Mouse (Mus musculus) heart, postnatal 0 days (tissue): ENCODE measurements around the gene Nr6a1. TPM values are rescaled to one million over a fixed set of nuclear protein-coding genes. Genes with fewer than 3 reads are reported as not detected.

Source experiments
- ATAC-seq: fragments of 200-750 bp; cut with Nextera tagmentation; 2 replicates; pipeline ENCODE4 v1.8.0; 2017; ENCODE audit warnings: low read depth, moderate number of reproducible peaks, moderate library complexity; ENCODE audit not compliant: insufficient read depth
- DNase-seq: peaks from one replicate; pipeline ENCODE4 v3.0.0-alpha.2; 2016; ENCODE audit warnings: low spot score
- H3K27ac ChIP-seq: fragments of 300-500 bp; sonication (generic); 2 replicates; pipeline ENCODE4 v1.5.1; 2014; ENCODE audit warnings: low read depth, mild to moderate bottlenecking
- H3K27me3 ChIP-seq: fragments of 300-500 bp; sonication (generic); 2 replicates; pipeline ENCODE4 v1.6.1; 2014; ENCODE audit warnings: low read length, mixed read lengths; ENCODE audit not compliant: control insufficient read depth, insufficient read depth
- H3K36me3 ChIP-seq: fragments of 300-500 bp; sonication (generic); replicated peaks from 2 replicates; pipeline ENCODE4 v1.6.1; 2014; ENCODE audit warnings: low read length, mixed read lengths; ENCODE audit not compliant: control insufficient read depth, insufficient read depth
- H3K4me1 ChIP-seq: fragments of 300-500 bp; sonication (generic); 2 replicates; pipeline ENCODE4 v1.6.1; 2014; ENCODE audit warnings: antibody characterized with exemption; ENCODE audit not compliant: control insufficient read depth, insufficient read depth
- H3K4me2 ChIP-seq: fragments of 300-500 bp; sonication (generic); 2 replicates; pipeline ENCODE4 v1.6.1; 2014; ENCODE audit warnings: low read depth, mild to moderate bottlenecking, low read length, moderate library complexity
- H3K4me3 ChIP-seq: fragments of 300-500 bp; sonication (generic); 2 replicates; pipeline ENCODE4 v1.5.1; 2014; ENCODE audit warnings: low read depth, low read length
- H3K9ac ChIP-seq: fragments of 300-500 bp; sonication (generic); replicated peaks from 2 replicates; pipeline ENCODE4 v1.6.1; 2014; ENCODE audit warnings: low read depth, low read length, mixed read lengths
- H3K9me3 ChIP-seq: fragments of 300-500 bp; sonication (generic); replicated peaks from 2 replicates; pipeline ENCODE4 v1.6.1; 2016; ENCODE audit warnings: low read length; ENCODE audit not compliant: control insufficient read depth
- CTCF ChIP-seq: IDR thresholded peaks from 2 replicates; pipeline ENCODE4 v1.5.1; 2016; ENCODE audit warnings: antibody characterized with exemption, control low read depth, low read depth
- EP300 ChIP-seq: IDR thresholded peaks from 2 replicates; pipeline ENCODE4 v1.6.1; 2016; ENCODE audit warnings: antibody characterized with exemption, low read depth
- WGBS: fragments of 180-500 bp; shearing (Covaris S2); extraction: QIAGEN DNeasy Blood & Tissue Kit; methylation state at CpG from one replicate; pipeline ENCODE4 v1.1.7; 2014; 5-methylcytosine and 5-hydroxymethylcytosine counted together
- polyA plus RNA-seq: library from polyadenylated mRNA; unstranded; fragments of >200 nt; fragmentation: Nextera tagmentation; extraction: Ambion mirVana; gene quantifications from 2 replicates; pipeline ENCODE4 v1.2.1, GENCODE M21; 2015
- total RNA-seq: library from RNA; depleted of rRNA; stranded (reverse); fragments of >200 nt; gene quantifications from 2 replicates; pipeline ENCODE4 v1.2.3, GENCODE M21; 2014; ENCODE audit warnings: low replicate concordance

Gene Nr6a1
- total and polyA plus RNA-seq, 2 experiments from 2014 or later: 0.31 to 0.99 TPM

DNA sequence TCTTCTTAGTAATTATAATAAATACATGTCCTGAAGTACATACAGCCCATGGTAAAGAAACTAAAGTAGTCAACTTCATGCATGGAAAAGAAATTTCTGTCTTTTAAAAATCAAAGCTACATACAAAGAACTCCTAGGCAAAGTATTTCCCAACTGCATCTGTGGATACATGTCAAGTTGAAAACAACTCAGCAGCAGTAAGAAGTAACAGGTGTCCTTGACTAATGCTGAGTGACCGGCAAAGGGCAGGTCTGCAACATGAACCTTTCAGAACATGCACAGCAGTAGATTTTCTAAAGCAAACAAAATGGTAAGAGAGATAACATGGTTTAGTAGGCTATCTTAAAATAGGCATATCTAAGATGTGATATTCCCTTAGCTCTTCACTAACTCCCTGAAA, 98.0 kb downstream of the Nr6a1 start:
- Histone ChIP-seq H3K9ac (no peak overlapping the region), H3K4me2 (no peak overlapping the region), H3K4me1 (peaks cover 5% of the 10 kb centered on the region; the same call in 1 of the 2 replicates), H3K27ac (no peak overlapping the region), H3K36me3 (no peaks in the 10 kb centered on the region), H3K27me3 (no peaks in the 10 kb centered on the region), H3K9me3 (no peaks in the 10 kb centered on the region), H3K4me3 (no peak overlapping the region)
- ATAC-seq: no peak
- WGBS: 18% methylated on average over 1 of the region's 1 CpGs
- no peak for TF ChIP-seq CTCF
- DNase-seq: no peak

DNA sequence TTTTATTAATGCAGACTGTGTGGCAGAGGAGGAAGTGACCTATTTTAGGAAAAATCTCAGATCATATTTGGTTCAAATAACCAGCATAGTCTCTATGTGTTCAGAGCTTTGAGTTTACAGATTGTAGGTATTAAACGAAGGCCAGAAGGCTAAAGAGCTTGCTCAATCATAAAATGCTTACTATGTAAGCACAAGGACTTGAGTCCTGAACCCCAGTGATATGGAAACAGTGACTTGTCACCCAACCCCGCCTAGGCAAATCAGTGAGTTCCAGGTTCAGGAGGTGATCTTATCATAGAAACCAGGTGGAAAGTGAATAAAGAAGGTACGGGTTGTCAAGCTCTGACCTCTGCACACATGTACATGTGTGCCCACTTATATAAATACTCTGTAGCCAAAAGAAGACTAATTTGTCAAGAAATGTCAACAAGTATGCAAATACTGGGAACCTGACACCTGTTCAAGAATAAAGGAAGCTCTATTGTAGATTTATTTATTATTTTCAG, 99.6 kb downstream of the Nr6a1 start:
- H3K36me3 ChIP-seq: no peaks in the 10 kb centered on the region
- no peak overlapping the region for H3K9ac ChIP-seq
- no peak overlapping the region for H3K4me3 ChIP-seq
- H3K27me3 ChIP-seq: no peaks in the 10 kb centered on the region
- TF ChIP-seq EP300 (no peak), CTCF (no peak)
- 64% methylated on average over 3 of the region's 3 CpGs for WGBS
- ATAC-seq (no peak), DNase-seq (no peak)
- no peaks in the 10 kb centered on the region for H3K9me3 ChIP-seq
- no peak overlapping the region for H3K4me2 ChIP-seq
- no peak overlapping the region for H3K27ac ChIP-seq
- H3K4me1 ChIP-seq: peaks cover 5% of the 10 kb centered on the region; the same call in 1 of the 2 replicates

DNA sequence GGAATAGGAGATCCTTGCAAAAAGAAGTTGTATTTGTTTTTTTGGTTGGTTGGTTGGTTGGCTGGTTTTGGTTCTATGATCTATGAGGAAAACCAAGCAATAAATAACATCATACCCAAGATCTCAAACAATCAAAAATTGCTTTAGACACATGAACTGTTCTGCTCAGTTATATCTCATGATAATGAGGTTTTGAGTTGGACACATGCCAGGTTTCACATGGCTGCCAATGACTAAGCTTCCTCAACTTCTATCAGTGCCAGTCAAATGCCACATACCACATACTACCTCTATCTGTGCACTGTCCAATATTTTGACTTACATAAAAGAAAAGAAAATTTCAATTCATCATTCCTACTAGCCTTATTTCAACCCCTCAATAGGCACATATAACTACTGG, 101.3 kb downstream of the Nr6a1 start:
- ATAC-seq: no peak
- peaks cover 5% of the 10 kb centered on the region; the same call in 1 of the 2 replicates for H3K4me1 ChIP-seq
- no peaks in the 10 kb centered on the region for H3K36me3 ChIP-seq
- no peak overlapping the region for H3K4me3 ChIP-seq
- no peaks in the 10 kb centered on the region for H3K9me3 ChIP-seq
- H3K27ac ChIP-seq: no peak overlapping the region
- H3K27me3 ChIP-seq: no peaks in the 10 kb centered on the region
- no peak overlapping the region for H3K9ac ChIP-seq
- TF ChIP-seq EP300 (no peak), CTCF (no peak)
- DNase-seq: peak; percentile 32
- no peak overlapping the region for H3K4me2 ChIP-seq

DNA sequence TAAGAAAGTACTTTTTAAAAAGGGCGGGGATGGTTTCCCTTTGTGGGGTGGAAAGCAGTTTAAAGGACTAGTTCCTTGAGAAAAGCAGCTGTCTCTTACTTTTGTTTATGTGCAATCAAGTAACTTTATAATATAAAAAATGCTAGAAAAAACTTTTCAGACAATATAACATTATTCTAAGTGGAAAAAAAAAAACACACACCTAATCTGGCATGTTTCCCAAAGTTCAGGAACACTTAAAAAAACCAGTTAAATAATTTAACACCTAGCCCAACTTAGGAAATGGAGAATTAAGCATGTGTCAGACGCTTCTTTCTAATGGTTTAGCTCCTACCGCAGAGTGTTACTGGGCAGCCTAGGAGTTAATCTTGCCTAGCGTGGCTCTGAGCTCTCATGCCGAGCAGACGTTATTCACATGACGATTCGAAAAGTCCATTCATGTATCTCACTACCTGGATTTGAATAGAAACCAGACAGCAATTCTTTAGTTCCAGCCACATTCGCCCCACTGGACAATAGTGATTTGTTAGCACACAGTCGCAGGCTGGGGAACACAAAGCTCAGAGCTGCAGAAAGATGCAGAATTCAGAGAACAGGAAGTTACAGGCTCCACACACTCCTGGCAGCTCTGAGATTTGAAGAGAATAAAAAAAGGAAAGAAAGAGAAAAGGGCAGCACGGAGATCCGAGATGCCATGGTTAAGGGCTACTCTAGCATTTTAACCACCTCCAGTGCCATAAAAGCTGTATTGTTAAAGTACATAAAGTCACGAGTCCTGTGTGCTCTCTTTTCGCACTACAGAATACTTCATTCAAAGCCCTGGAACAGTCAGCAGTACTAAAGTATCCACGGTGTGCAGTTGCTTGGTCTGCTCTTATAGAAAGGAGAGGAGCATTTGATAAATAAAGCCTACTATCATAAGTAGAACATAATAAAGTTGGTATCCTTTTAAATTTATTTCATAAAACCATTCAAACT, 102.4 kb downstream of the Nr6a1 start:
- H3K9ac ChIP-seq: peak overlapping the region; percentile 80
- H3K27ac ChIP-seq: peak overlapping the region; percentile 89
- no peak for TF ChIP-seq EP300
- TF ChIP-seq CTCF: no peak
- H3K36me3 ChIP-seq: no peaks in the 10 kb centered on the region
- H3K4me2 ChIP-seq: peak overlapping the region; percentile 81
- ATAC-seq (no peak), DNase-seq (peak; percentile 70)
- peak overlapping the region; percentile 67 for H3K4me3 ChIP-seq
- 3% methylated on average over 15 of the region's 15 CpGs for WGBS
- H3K27me3 ChIP-seq: no peaks in the 10 kb centered on the region
- peaks cover 5% of the 10 kb centered on the region; the same call in 1 of the 2 replicates for H3K4me1 ChIP-seq
- H3K9me3 ChIP-seq: no peaks in the 10 kb centered on the region

DNA sequence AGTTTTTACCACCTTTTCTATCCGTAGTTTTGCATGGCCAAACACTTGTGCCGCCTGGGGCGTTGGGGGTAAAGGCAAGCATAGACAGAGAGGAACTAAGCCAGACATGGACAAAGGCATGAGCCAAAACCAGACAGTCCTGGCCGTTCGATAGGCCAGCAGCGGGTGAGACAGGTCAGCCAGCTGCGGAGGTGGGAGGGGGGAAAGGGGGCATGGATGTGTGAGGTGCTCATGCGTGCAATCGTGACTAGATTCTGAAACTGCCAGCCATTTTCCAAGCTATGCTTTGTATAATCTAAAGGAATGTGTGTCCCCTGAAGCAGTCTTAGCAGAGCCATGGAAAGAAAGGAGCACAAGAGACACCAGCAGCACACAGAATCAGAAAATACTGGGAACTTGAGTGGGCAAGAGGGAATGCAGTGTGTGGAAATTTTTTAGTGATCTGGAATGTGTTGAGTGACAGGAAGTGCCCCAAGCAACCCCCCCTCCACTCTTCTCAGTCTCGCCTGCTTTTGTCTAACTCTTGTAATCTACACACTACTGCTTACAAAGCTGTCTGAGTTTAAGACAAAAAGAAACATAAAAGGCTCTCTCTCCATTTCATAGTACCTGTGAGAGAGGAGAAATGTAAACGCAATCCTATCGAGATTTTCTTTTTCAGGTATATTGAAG, 103.4 kb downstream of the Nr6a1 start:
- Histone ChIP-seq H3K27ac (peak overlapping the region; percentile 97), H3K4me1 (peaks cover 5% of the 10 kb centered on the region; the same call in 1 of the 2 replicates), H3K4me3 (peak overlapping the region; percentile 67), H3K9me3 (no peaks in the 10 kb centered on the region), H3K4me2 (peak overlapping the region; percentile 81), H3K9ac (peak overlapping the region; percentile 80), H3K27me3 (no peaks in the 10 kb centered on the region), H3K36me3 (no peaks in the 10 kb centered on the region)
- peak; percentile 86 for DNase-seq
- 1% methylated on average over 12 of the region's 12 CpGs for WGBS
- ATAC-seq: peak; percentile 86
- TF ChIP-seq EP300: no peak
- TF ChIP-seq CTCF: no peak
